Mouse (Mus musculus) megakaryocyte-erythroid progenitor cell, adult 5-6 weeks (primary cell): ENCODE results near the gene Dynlt1c. TPM values are rescaled to one million over a fixed set of nuclear protein-coding genes. Genes with fewer than 3 reads are reported as not detected.
"Not testable (repeated sequence)": the region's sequence is repeated elsewhere in the genome, so short reads cannot be mapped to it uniquely, and the experiment has no call there.

Source experiments
- ATAC-seq: replicated peaks from 2 replicates; pipeline ENCODE4 v1.8.0; 2016; ENCODE audit warnings: mild to moderate bottlenecking, inconsistent platforms; ENCODE audit not compliant: severe bottlenecking, poor library complexity, low FRiP score, low TSS enrichment
- total RNA-seq, 2 experiments: library from RNA; stranded (forward) in 1 of 2; stranded (reverse) in 1 of 2; fragments of 200-1000, 215-1000 nt in 1 of 2; fragments of >200 nt in 1 of 2; fragmentation: Nextera tagmentation in 1 of 2; gene quantifications; 2 replicates each; pipeline ENCODE4 v1.2.3; 2014 to 2017

Dynlt1c gene
- total RNA-seq, 2 experiments from 2014 or later = 6.3 to 14.3 TPM

GRCm38 (mm10) chr17:6647452-6647851 lies 46.0 kb downstream of the Dynlt1c start:
- ATAC-seq = not testable (repeated sequence)

- not testable (repeated sequence) for ATAC-seq
These were observed 49.6 kb downstream of the Dynlt1c start for GRCm38 (mm10) chr17:6650904-6651565.

- ATAC-seq = not testable (repeated sequence)
These were observed 52.0 kb downstream of the Dynlt1c start for GRCm38 (mm10) chr17:6653341-6653946.

- peak; percentile 83 for ATAC-seq
These were observed 53.6 kb downstream of the Dynlt1c start for GRCm38 (mm10) chr17:6655087-6655511.

- peak; percentile 97 for ATAC-seq
These were observed 54.3 kb downstream of the Dynlt1c start, which contains the start of gene Dynlt1f for GRCm38 (mm10) chr17:6655567-6656281. Gene Dynlt1f, minus strand, starts transcription at chr17:6655900.

- ATAC-seq = not testable (repeated sequence)
These were observed 55.0 kb downstream of the Dynlt1c start for GRCm38 (mm10) chr17:6656471-6656870.

GRCm38 (mm10) chr17:6658801-6659200 lies 57.3 kb downstream of the Dynlt1c start, which contains the start of gene Sytl3:
Gene Sytl3, plus strand, starts transcription at chr17:6659093.
- not testable (repeated sequence) for ATAC-seq

Other genes starting within 250 kb of the Dynlt1c start
- 73.6 and 91.2 TPM in 2 replicates for gene Dynlt1b, start 171.6 kb upstream of the Dynlt1c start, total RNA-seq (2014; fragmentation: Nextera tagmentation)
- 101 and 104 TPM in 2 replicates for gene Dynlt1b, start 171.6 kb upstream of the Dynlt1c start, total RNA-seq (2017)
- 109 and 153 TPM in 2 replicates for gene Dynlt1f, start 54.2 kb downstream of the Dynlt1c start, total RNA-seq (2014; fragmentation: Nextera tagmentation)
- 95.6 and 153 TPM in 2 replicates for gene Dynlt1f, start 54.2 kb downstream of the Dynlt1c start, total RNA-seq (2017)
- 1.7 TPM in 1 of 2 replicates, not detected in the other for gene Sytl3, start 57.4 kb downstream of the Dynlt1c start, total RNA-seq (2014; fragmentation: Nextera tagmentation)
- 4.2 TPM in 1 of 2 replicates, not detected in the other for gene Sytl3, start 57.4 kb downstream of the Dynlt1c start, total RNA-seq (2017)
- gene Ezr, start 181.1 kb downstream of the Dynlt1c start, total RNA-seq (2014; fragmentation: Nextera tagmentation) = 82.2 and 85.0 TPM in 2 replicates
- 161 and 203 TPM in 2 replicates for gene Ezr, start 181.1 kb downstream of the Dynlt1c start, total RNA-seq (2017)